Comparison of ENCODE assay signal across 15 mouse cellular contexts in genomic region chr15:98005181-98005580, GRCm38 (mm10). TPM values are rescaled to one million over a fixed set of nuclear protein-coding genes. Genes with fewer than 3 reads are reported as not detected.
DNase-seq lines count a peak whose midpoint lies in the region; ATAC-seq and TF ChIP-seq lines count a peak whose summit lies in the region.
"Had no signal": no experiment of that assay in that cellular context is flagged by ENCODE, and none has a peak within 500 bp of the region (broad histone marks: within the 10 kb centered on the region; RNA-seq: fewer than 3 reads in every experiment).

No protein-coding gene starts in this region.

- peak overlapping the region; percentile 34; the same call in 1 of the 2 replicates for H3K4me3 ChIP-seq in kidney, postnatal 0 days (replicated peaks; ENCODE audit: low read depth, low read length)
- peak overlapping the region; percentile 41 for H3K4me3 ChIP-seq in embryonic facial prominence, embryonic 15.5 days (replicated peaks)
- peak overlapping the region; percentile 45 for H3K4me3 ChIP-seq in hindbrain, embryonic 15.5 days
- peak overlapping the region; percentile 43 for H3K4me3 ChIP-seq in midbrain, embryonic 16.5 days (ENCODE audit: low read depth, low read length)

- H3K27me3 ChIP-seq in kidney, postnatal 0 days (ENCODE audit: insufficient read depth, low read length): peaks cover 48% of the 10 kb centered on the region
- H3K27me3 ChIP-seq in embryonic facial prominence, embryonic 15.5 days: peaks cover 58% of the 10 kb centered on the region
- H3K27me3 ChIP-seq in hindbrain, embryonic 15.5 days: peaks cover 44% of the 10 kb centered on the region
- H3K27me3 ChIP-seq in midbrain, embryonic 16.5 days (ENCODE audit: control insufficient read depth, insufficient read depth, low read depth, low read length): peaks cover 12% of the 10 kb centered on the region

- H3K9ac ChIP-seq in kidney, postnatal 0 days (ENCODE audit: low read depth, low read length): no peak overlapping the region
- H3K9ac ChIP-seq in embryonic facial prominence, embryonic 15.5 days: no peak overlapping the region
- H3K9ac ChIP-seq in hindbrain, embryonic 15.5 days: no peak overlapping the region
- peak overlapping the region; percentile 72; the same call in 1 of the 2 replicates for H3K9ac ChIP-seq in midbrain, embryonic 16.5 days (ENCODE audit: low read depth, low read length)
- H3K9ac ChIP-seq: liver, postnatal 0 days had no signal

- no peak for ATAC-seq in kidney, postnatal 0 days (replicated peaks; ENCODE audit: low FRiP score, low read depth)
- ATAC-seq in embryonic facial prominence, embryonic 15.5 days (ENCODE audit: insufficient number of reproducible peaks, low FRiP score, low TSS enrichment, low read depth): no peak
- ATAC-seq in hindbrain, embryonic 15.5 days (ENCODE audit: low FRiP score, low read depth): no peak
- ATAC-seq in midbrain, embryonic 16.5 days: no peak
- ATAC-seq: liver, postnatal 0 days had no signal

- H3K9me3 ChIP-seq in kidney, postnatal 0 days (replicated peaks; ENCODE audit: low read length): no peaks in the 10 kb centered on the region
- H3K9me3 ChIP-seq in embryonic facial prominence, embryonic 15.5 days (replicated peaks): no peaks in the 10 kb centered on the region
- no peaks in the 10 kb centered on the region for H3K9me3 ChIP-seq in hindbrain, embryonic 15.5 days
- H3K9me3 ChIP-seq in midbrain, embryonic 16.5 days (replicated peaks; ENCODE audit: control insufficient read depth, low read length, poor library complexity, severe bottlenecking): no peaks in the 10 kb centered on the region
- H3K9me3 ChIP-seq: G1E had no signal

- H3K4me2 ChIP-seq in kidney, postnatal 0 days (ENCODE audit: low read length): peak overlapping the region; percentile 65
- H3K4me2 ChIP-seq in embryonic facial prominence, embryonic 15.5 days (replicated peaks): peak overlapping the region; percentile 89
- H3K4me2 ChIP-seq in hindbrain, embryonic 15.5 days: peak overlapping the region; percentile 76
- H3K4me2 ChIP-seq in midbrain, embryonic 16.5 days (ENCODE audit: low read length): peak overlapping the region; percentile 91

- TF ChIP-seq CTCF in kidney, postnatal 0 days (IDR thresholded peaks at IDR 0.05; ENCODE audit: low read depth): no peak

- no peaks in the 10 kb centered on the region for H3K36me3 ChIP-seq in kidney, postnatal 0 days (ENCODE audit: insufficient read depth, low read length)
- H3K36me3 ChIP-seq in embryonic facial prominence, embryonic 15.5 days: no peaks in the 10 kb centered on the region
- no peaks in the 10 kb centered on the region for H3K36me3 ChIP-seq in hindbrain, embryonic 15.5 days
- no peaks in the 10 kb centered on the region for H3K36me3 ChIP-seq in midbrain, embryonic 16.5 days (ENCODE audit: control insufficient read depth, insufficient read depth, low read length)
- H3K36me3 ChIP-seq: G1E had no signal

- WGBS in kidney, postnatal 0 days: 23% methylated on average over 11 of the region's 11 CpGs
- WGBS in embryonic facial prominence, embryonic 15.5 days: 16% methylated on average over 11 of the region's 11 CpGs
- 16% methylated on average over 11 of the region's 11 CpGs for WGBS in hindbrain, embryonic 15.5 days
- WGBS in midbrain, embryonic 16.5 days: 12% methylated on average over 11 of the region's 11 CpGs

- H3K4me1 ChIP-seq in kidney, postnatal 0 days (replicated peaks; ENCODE audit: insufficient read depth, low read length): peaks cover 30% of the 10 kb centered on the region
- peaks cover 44% of the 10 kb centered on the region for H3K4me1 ChIP-seq in embryonic facial prominence, embryonic 15.5 days
- peaks cover 49% of the 10 kb centered on the region for H3K4me1 ChIP-seq in hindbrain, embryonic 15.5 days (replicated peaks)
- peaks cover 46% of the 10 kb centered on the region for H3K4me1 ChIP-seq in midbrain, embryonic 16.5 days (ENCODE audit: control insufficient read depth, insufficient read depth, low read length)

- DNase-seq in kidney, postnatal 0 days (ENCODE audit: low spot score): no peak
- no peak for DNase-seq in kidney, adult 8-10 months
- no peak for DNase-seq in spleen, postnatal 10 days (ENCODE audit: low spot score in 2 of 2)
- no peak for DNase-seq in adrenal gland, postnatal 36 days
- DNase-seq in cerebellum, adult 11 months: no peak
- DNase-seq: adrenal gland, postnatal 25 days; cerebellum, postnatal 36 days; kidney, postnatal 36 days; liver, postnatal 0 days had no signal

- no peak overlapping the region for H3K27ac ChIP-seq in kidney, postnatal 0 days
- H3K27ac ChIP-seq in embryonic facial prominence, embryonic 15.5 days (replicated peaks): no peak overlapping the region
- no peak overlapping the region for H3K27ac ChIP-seq in hindbrain, embryonic 15.5 days (replicated peaks)
- no peak overlapping the region for H3K27ac ChIP-seq in midbrain, embryonic 16.5 days (ENCODE audit: low read length)
- H3K27ac ChIP-seq: gastrocnemius, adult 2 months had no signal

RNA-seq across cellular contexts. Expression of gene Col2a1, which starts 0.7 kb away (rescaled TPM):
- polyA plus RNA-seq in kidney, postnatal 0 days (2015; fragmentation: Nextera tagmentation; extraction: Ambion mirVana): 14.8 and 16.4 TPM in 2 replicates
- 225 and 386 TPM in 2 replicates for polyA plus RNA-seq in embryonic facial prominence, embryonic 15.5 days (2015; fragmentation: Nextera tagmentation; extraction: Ambion mirVana)
- 26.1 and 33.9 TPM in 2 replicates for polyA plus RNA-seq in hindbrain, embryonic 15.5 days (2015; fragmentation: Nextera tagmentation; extraction: Ambion mirVana)
- 22.6 and 34.8 TPM in 2 replicates for polyA plus RNA-seq in midbrain, embryonic 16.5 days (2015; fragmentation: Nextera tagmentation; extraction: Ambion mirVana)
- not detected for total RNA-seq in adrenal gland, postnatal 36 days (2021)
- total RNA-seq: adrenal gland, postnatal 25 days; neutrophil, adult 5-6 weeks had no signal
- polyA plus RNA-seq: G1E had no signal

RNA-seq across cellular contexts. Expression of gene Tmem106c, which starts 41.2 kb away (rescaled TPM):
- polyA plus RNA-seq in kidney, postnatal 0 days (2015; fragmentation: Nextera tagmentation; extraction: Ambion mirVana): 55.0 and 58.3 TPM in 2 replicates
- polyA plus RNA-seq in embryonic facial prominence, embryonic 15.5 days (2015; fragmentation: Nextera tagmentation; extraction: Ambion mirVana): 52.6 and 60.8 TPM in 2 replicates
- 58.3 and 60.5 TPM in 2 replicates for polyA plus RNA-seq in hindbrain, embryonic 15.5 days (2015; fragmentation: Nextera tagmentation; extraction: Ambion mirVana)
- polyA plus RNA-seq in midbrain, embryonic 16.5 days (2015; fragmentation: Nextera tagmentation; extraction: Ambion mirVana): 52.5 and 57.2 TPM in 2 replicates
- 10 to 100 TPM; 50.6 to 61.7 TPM for total RNA-seq in adrenal gland, postnatal 36 days (2021)
